Mouse (Mus musculus): Measurements from ENCODE around the gene Sgcb. TPM values are rescaled to one million over a fixed set of nuclear protein-coding genes. Genes with fewer than 3 reads are reported as not detected.

The Sgcb gene
- total RNA-seq (2017) = 1.6 and 2.3 TPM in 2 replicates

GRCm38 (mm10) chr5:73647261-73647900 is at the start of gene Sgcb:
TSS of gene Sgcb (minus strand) at chr5:73647790.
- peak; percentile 59 for ATAC-seq (ENCODE audit: extremely low read depth, insufficient number of reproducible peaks, low FRiP score, poor library complexity, severe bottlenecking)

GRCm38 (mm10) chr5:73694254-73695015 is 46.8 kb upstream of the Sgcb start:
- ATAC-seq (ENCODE audit: extremely low read depth, insufficient number of reproducible peaks, low FRiP score, poor library complexity, severe bottlenecking) = no peak

- no peak for ATAC-seq (ENCODE audit: extremely low read depth, insufficient number of reproducible peaks, low FRiP score, poor library complexity, severe bottlenecking)
Observed at GRCm38 (mm10) chr5:73693778-73694177, 46.2 kb upstream of the Sgcb start.

GRCm38 (mm10) chr5:73691723-73692520 is 44.3 kb upstream of the Sgcb start:
- no peak for ATAC-seq (ENCODE audit: extremely low read depth, insufficient number of reproducible peaks, low FRiP score, poor library complexity, severe bottlenecking)

- no peak for ATAC-seq (ENCODE audit: extremely low read depth, insufficient number of reproducible peaks, low FRiP score, poor library complexity, severe bottlenecking)
Observed at GRCm38 (mm10) chr5:73690146-73690545, 42.6 kb upstream of the Sgcb start.

- ATAC-seq (ENCODE audit: extremely low read depth, insufficient number of reproducible peaks, low FRiP score, poor library complexity, severe bottlenecking) = no peak
Observed at GRCm38 (mm10) chr5:73688576-73688975, 41.0 kb upstream of the Sgcb start.

GRCm38 (mm10) chr5:73686149-73686548 is 38.6 kb upstream of the Sgcb start:
- ATAC-seq (ENCODE audit: extremely low read depth, insufficient number of reproducible peaks, low FRiP score, poor library complexity, severe bottlenecking) = no peak

- ATAC-seq (ENCODE audit: extremely low read depth, insufficient number of reproducible peaks, low FRiP score, poor library complexity, severe bottlenecking) = no peak
Observed at GRCm38 (mm10) chr5:73683706-73684409, 36.3 kb upstream of the Sgcb start.

GRCm38 (mm10) chr5:73683221-73683620 is 35.6 kb upstream of the Sgcb start:
- ATAC-seq (ENCODE audit: extremely low read depth, insufficient number of reproducible peaks, low FRiP score, poor library complexity, severe bottlenecking) = no peak

GRCm38 (mm10) chr5:73676626-73677025 is 29.0 kb upstream of the Sgcb start:
- ATAC-seq (ENCODE audit: extremely low read depth, insufficient number of reproducible peaks, low FRiP score, poor library complexity, severe bottlenecking) = no peak

GRCm38 (mm10) chr5:73675604-73676003 is 28.0 kb upstream of the Sgcb start:
- ATAC-seq (ENCODE audit: extremely low read depth, insufficient number of reproducible peaks, low FRiP score, poor library complexity, severe bottlenecking) = no peak

- no peak for ATAC-seq (ENCODE audit: extremely low read depth, insufficient number of reproducible peaks, low FRiP score, poor library complexity, severe bottlenecking)
Observed at GRCm38 (mm10) chr5:73669386-73669785, 21.8 kb upstream of the Sgcb start.

GRCm38 (mm10) chr5:73667877-73668276 is 20.3 kb upstream of the Sgcb start:
- ATAC-seq (ENCODE audit: extremely low read depth, insufficient number of reproducible peaks, low FRiP score, poor library complexity, severe bottlenecking) = no peak

GRCm38 (mm10) chr5:73666695-73667094 is 19.1 kb upstream of the Sgcb start:
- ATAC-seq (ENCODE audit: extremely low read depth, insufficient number of reproducible peaks, low FRiP score, poor library complexity, severe bottlenecking) = no peak

- ATAC-seq (ENCODE audit: extremely low read depth, insufficient number of reproducible peaks, low FRiP score, poor library complexity, severe bottlenecking) = no peak
Observed at GRCm38 (mm10) chr5:73651855-73652201, 4.2 kb upstream of the Sgcb start.

GRCm38 (mm10) chr5:73651061-73651854 is 3.7 kb upstream of the Sgcb start, which contains the start of gene Spata18:
TSS of gene Spata18 (plus strand) at chr5:73651379.
- ATAC-seq (ENCODE audit: extremely low read depth, insufficient number of reproducible peaks, low FRiP score, poor library complexity, severe bottlenecking) = no peak

- no peak for ATAC-seq (ENCODE audit: extremely low read depth, insufficient number of reproducible peaks, low FRiP score, poor library complexity, severe bottlenecking)
Observed at GRCm38 (mm10) chr5:73650365-73650964, 2.9 kb upstream of the Sgcb start.

GRCm38 (mm10) chr5:73642091-73642490 is 5.5 kb downstream of the Sgcb start:
- ATAC-seq (ENCODE audit: extremely low read depth, insufficient number of reproducible peaks, low FRiP score, poor library complexity, severe bottlenecking) = no peak
